Mouse (Mus musculus) intestine, postnatal 0 days (tissue): Measurements from ENCODE around the gene Ggcx. TPM values are rescaled to one million over a fixed set of nuclear protein-coding genes. Genes with fewer than 3 reads are reported as not detected.

Experiments used
- ATAC-seq: fragments of 200-750 bp; cut with Nextera tagmentation; 2 replicates; pipeline ENCODE4 v1.8.0; 2017; ENCODE audit warnings: mild to moderate bottlenecking, moderate TSS enrichment, moderate library complexity
- H3K27ac ChIP-seq: fragments of 300-500 bp; sonication (generic); 2 replicates; pipeline ENCODE4 v1.5.1; 2014; ENCODE audit warnings: mild to moderate bottlenecking, low read depth, low read length, moderate library complexity
- H3K27me3 ChIP-seq: fragments of 300-500 bp; sonication (generic); replicated peaks from 2 replicates; pipeline ENCODE4 v1.6.1; 2014; ENCODE audit warnings: low read length, mixed read lengths; ENCODE audit not compliant: control insufficient read depth, insufficient read depth
- H3K36me3 ChIP-seq: fragments of 300-500 bp; sonication (generic); 2 replicates; pipeline ENCODE4 v1.6.1; 2014; ENCODE audit warnings: mild to moderate bottlenecking, moderate library complexity; ENCODE audit not compliant: control insufficient read depth, insufficient read depth
- H3K4me1 ChIP-seq: fragments of 300-500 bp; sonication (generic); replicated peaks from 2 replicates; pipeline ENCODE4 v1.6.1; 2014; ENCODE audit warnings: antibody characterized with exemption, low read length, mixed read lengths; ENCODE audit not compliant: control insufficient read depth, insufficient read depth
- H3K4me2 ChIP-seq: fragments of 300-500 bp; sonication (generic); replicated peaks from 2 replicates; pipeline ENCODE4 v1.6.1; 2014; ENCODE audit warnings: low read depth, mild to moderate bottlenecking, moderate library complexity
- H3K4me3 ChIP-seq: fragments of 300-500 bp; sonication (generic); 2 replicates; pipeline ENCODE4 v1.5.1; 2014; ENCODE audit warnings: low read depth, low read length
- H3K9ac ChIP-seq: fragments of 300-500 bp; sonication (generic); 2 replicates; pipeline ENCODE4 v1.6.1; 2014; ENCODE audit warnings: mild to moderate bottlenecking, low read depth, low read length
- H3K9me3 ChIP-seq: fragments of 300-500 bp; sonication (generic); 2 replicates; pipeline ENCODE4 v1.6.1; 2016; ENCODE audit warnings: mixed run types; ENCODE audit not compliant: control insufficient read depth
- CTCF ChIP-seq: sonication (generic); IDR thresholded peaks from 2 replicates; pipeline ENCODE4 v1.5.1; 2016; ENCODE audit warnings: low read depth, mild to moderate bottlenecking, control low read depth, antibody characterized with exemption, moderate library complexity
- WGBS: fragments of 180-500 bp; shearing (Covaris S2); extraction: QIAGEN DNeasy Blood & Tissue Kit; methylation state at CpG from one replicate; pipeline ENCODE4 v1.1.7; 2014; 5-methylcytosine and 5-hydroxymethylcytosine counted together
- polyA plus RNA-seq: library from polyadenylated mRNA; unstranded; fragments of >200 nt; fragmentation: Nextera tagmentation; extraction: Ambion mirVana; gene quantifications from 2 replicates; pipeline ENCODE4 v1.2.1, GENCODE M21; 2015

Ggcx gene
- polyA plus RNA-seq, 1 experiment from 2014 or later, result 6.8 TPM

DNA sequence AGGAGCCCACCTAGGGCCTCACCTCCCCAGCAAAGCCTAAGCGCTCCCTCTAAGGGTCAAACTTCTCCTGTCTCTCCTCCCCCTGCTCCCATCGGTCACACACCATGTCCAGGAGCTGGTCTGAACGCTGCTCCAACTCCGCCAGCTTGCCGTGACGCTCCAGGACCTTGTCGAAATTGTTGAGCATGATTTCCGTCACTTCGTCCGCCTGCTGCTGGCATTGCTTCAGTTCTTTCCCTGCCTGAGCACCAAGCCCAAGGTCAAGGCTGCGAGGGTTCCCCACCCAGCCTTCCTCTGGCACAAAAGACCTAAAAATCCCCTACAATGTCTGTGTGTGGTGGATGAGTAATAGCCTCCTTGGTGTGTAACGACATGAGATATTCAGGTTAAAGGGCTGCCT is 44.0 kb upstream of the Ggcx start:
- Histone ChIP-seq H3K27me3 (no peaks in the 10 kb centered on the region), H3K4me3 (no peak overlapping the region), H3K4me2 (no peak overlapping the region), H3K36me3 (no peaks in the 10 kb centered on the region), H3K4me1 (0 out of 2 replicates have a peak, but pooled peaks cover 3% of the 10 kb centered on the region), H3K9ac (no peak overlapping the region), H3K27ac (no peak overlapping the region), H3K9me3 (no peaks in the 10 kb centered on the region)
- TF ChIP-seq CTCF, result no peak
- WGBS, result 84% methylated on average over 12 of the region's 12 CpGs
- ATAC-seq, result no peak

- ATAC-seq, result no peak
- WGBS, result 52% methylated on average over 5 of the region's 5 CpGs
- Histone ChIP-seq H3K4me3 (no peak overlapping the region), H3K9ac (no peak overlapping the region), H3K36me3 (no peaks in the 10 kb centered on the region), H3K27ac (no peak overlapping the region), H3K27me3 (no peaks in the 10 kb centered on the region), H3K9me3 (no peaks in the 10 kb centered on the region), H3K4me1 (0 out of 2 replicates have a peak, but pooled peaks cover 3% of the 10 kb centered on the region), H3K4me2 (no peak overlapping the region)
- no peak for TF ChIP-seq CTCF
Observed at GRCm38 (mm10) chr6:72371147-72371546, 43.0 kb upstream of the Ggcx start.

DNA sequence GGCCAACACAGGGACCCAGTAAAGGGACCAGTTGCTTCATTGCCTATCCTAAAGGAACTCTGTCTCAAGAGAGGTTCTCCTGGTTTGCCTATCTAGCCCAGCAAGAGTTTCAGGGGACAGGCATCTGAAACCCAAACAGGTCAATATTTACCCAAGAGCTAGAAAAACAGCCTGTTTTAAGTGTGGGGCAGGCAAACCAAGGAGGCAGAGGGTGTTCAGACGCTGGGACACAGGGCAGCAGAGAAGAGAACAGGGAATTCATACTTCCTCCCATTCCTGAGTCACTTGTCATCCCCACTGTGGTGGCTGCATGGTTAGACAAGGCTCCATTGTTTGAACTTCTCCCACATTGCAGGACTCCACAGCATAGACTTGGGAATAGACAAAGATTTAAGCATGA is 42.5 kb upstream of the Ggcx start:
- H3K27ac ChIP-seq, result no peak overlapping the region

GRCm38 (mm10) chr6:72373184-72373583 is 40.9 kb upstream of the Ggcx start:
- H3K4me1 ChIP-seq, result 0 out of 2 replicates have a peak, but pooled peaks cover 3% of the 10 kb centered on the region
- TF ChIP-seq CTCF, result no peak
- no peak for ATAC-seq
- no peak overlapping the region for H3K4me2 ChIP-seq
- H3K36me3 ChIP-seq, result no peaks in the 10 kb centered on the region
- no peaks in the 10 kb centered on the region for H3K27me3 ChIP-seq
- 0 out of 2 replicates have a peak overlapping the region, but pooled peaks have one; percentile 11 for H3K27ac ChIP-seq
- H3K9me3 ChIP-seq, result no peaks in the 10 kb centered on the region
- H3K4me3 ChIP-seq, result no peak overlapping the region
- H3K9ac ChIP-seq, result no peak overlapping the region
- WGBS, result 46% methylated on average over 4 of the region's 4 CpGs

More for the DNA sequence above, 42.5 kb upstream of the Ggcx start:
- Histone ChIP-seq H3K4me3 (no peak overlapping the region), H3K36me3 (no peaks in the 10 kb centered on the region), H3K9ac (no peak overlapping the region), H3K27me3 (no peaks in the 10 kb centered on the region), H3K4me2 (no peak overlapping the region), H3K9me3 (no peaks in the 10 kb centered on the region), H3K4me1 (0 out of 2 replicates have a peak, but pooled peaks cover 3% of the 10 kb centered on the region)
- TF ChIP-seq CTCF, result no peak
- no peak for ATAC-seq
- 25% methylated on average over 1 of the region's 1 CpGs for WGBS

- ATAC-seq, result no peak
- TF ChIP-seq CTCF, result no peak
Observed at GRCm38 (mm10) chr6:72374206-72374605, 39.9 kb upstream of the Ggcx start.

DNA sequence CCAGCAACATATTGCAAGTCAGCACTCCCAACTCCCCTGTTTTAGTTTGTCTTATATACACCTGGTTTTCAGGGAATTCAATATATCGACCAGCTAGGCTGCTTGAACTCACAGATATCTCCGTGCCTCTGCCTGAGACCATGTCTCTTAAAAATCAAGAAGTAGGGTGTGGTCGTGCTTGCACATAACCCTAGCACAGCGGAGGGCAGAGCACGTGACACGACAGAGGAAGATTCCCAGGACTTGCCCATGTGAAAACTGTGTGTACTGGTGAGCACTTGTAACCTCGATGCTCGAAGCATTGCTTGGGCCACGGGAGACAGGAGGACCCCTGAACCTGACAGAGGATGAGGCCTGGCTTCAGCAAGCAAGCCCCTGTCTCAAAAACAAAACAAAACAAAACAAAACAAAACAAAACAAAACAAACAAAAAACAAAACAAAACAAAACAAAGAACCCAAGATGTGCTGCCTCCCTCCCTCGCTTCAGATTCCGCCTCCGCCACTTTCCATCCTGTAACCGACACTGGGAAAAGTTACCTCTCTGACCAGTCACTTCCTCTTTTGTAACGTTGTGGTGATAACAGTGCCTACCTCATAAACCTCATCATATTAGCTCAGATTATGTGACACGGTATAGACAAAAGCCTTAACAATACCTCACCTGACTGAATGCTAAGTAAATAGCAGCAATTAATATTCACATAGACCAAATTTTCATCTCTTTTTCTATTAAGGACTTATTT is 39.1 kb upstream of the Ggcx start:
- no peak overlapping the region for H3K4me3 ChIP-seq
- no peaks in the 10 kb centered on the region for H3K36me3 ChIP-seq
- 0 out of 2 replicates have a peak overlapping the region, but pooled peaks have one; percentile 3 for H3K4me2 ChIP-seq
- no peak overlapping the region for H3K9ac ChIP-seq
- H3K4me1 ChIP-seq, result 0 out of 2 replicates have a peak, but pooled peaks cover 3% of the 10 kb centered on the region
- WGBS, result 54% methylated on average over 15 of the region's 15 CpGs
- ATAC-seq, result no peak
- no peak overlapping the region for H3K27ac ChIP-seq
- no peaks in the 10 kb centered on the region for H3K9me3 ChIP-seq
- H3K27me3 ChIP-seq, result no peaks in the 10 kb centered on the region
- no peak for TF ChIP-seq CTCF

More at GRCm38 (mm10) chr6:72374206-72374605, 39.9 kb upstream of the Ggcx start:
- no peak overlapping the region for H3K9ac ChIP-seq
- 0 out of 2 replicates have a peak, but pooled peaks cover 3% of the 10 kb centered on the region for H3K4me1 ChIP-seq
- H3K27ac ChIP-seq, result no peak overlapping the region
- 53% methylated on average over 7 of the region's 7 CpGs for WGBS
- H3K27me3 ChIP-seq, result no peaks in the 10 kb centered on the region
- H3K4me3 ChIP-seq, result no peak overlapping the region
- H3K4me2 ChIP-seq, result no peak overlapping the region
- no peaks in the 10 kb centered on the region for H3K36me3 ChIP-seq
- H3K9me3 ChIP-seq, result no peaks in the 10 kb centered on the region
